Mouse (Mus musculus) mouse embryonic stem cell (cell line): ENCODE results near the gene Gm14685.
"Not testable (repeated sequence)": the region's sequence is repeated elsewhere in the genome, so short reads cannot be mapped to it uniquely, and the experiment has no call there.

Source experiments
- in situ Hi-C, 2 experiments: fragments of 300-500 bp; cut with MboI; formaldehyde crosslinking; loops; 1 replicate in 1 of 2; 3 replicates in 1 of 2; pipeline ENCODE4 v1.14.3; 2019 to 2020; ENCODE audit warnings: low sequenced_read_pairs in 2 of 2, low pct_unique_long_range_greater_than_20kb in 1 of 2, mixed read lengths in 1 of 2; ENCODE audit not compliant: unreplicated experiment in 1 of 2

The Gm14685 gene

GRCm38 (mm10) chrX:73116747-73117146 is at the start of gene Gm14685:
Gene Gm14685, plus strand, starts transcription at chrX:73117047.
- in situ Hi-C loops = not testable (repeated sequence)

GRCm38 (mm10) chrX:73082267-73083055 is 34.4 kb upstream of the Gm14685 start, which contains the start of gene Xlr4a:
Gene Xlr4a, minus strand, starts transcription at chrX:73082478.
- in situ Hi-C loops = not testable (repeated sequence)

GRCm38 (mm10) chrX:73096941-73097508 is 19.8 kb upstream of the Gm14685 start, which contains the start of gene Xlr3a:
Gene Xlr3a, minus strand, starts transcription at chrX:73097095.
- in situ Hi-C loops = not testable (repeated sequence)

GRCm38 (mm10) chrX:73122859-73123829 is 6.3 kb downstream of the Gm14685 start:
- in situ Hi-C loops = not testable (repeated sequence)

GRCm38 (mm10) chrX:73143218-73143618 is 26.4 kb downstream of the Gm14685 start:
- in situ Hi-C loops = not testable (repeated sequence)

- in situ Hi-C loops = not testable (repeated sequence)
Observed at GRCm38 (mm10) chrX:73148496-73148895, 31.6 kb downstream of the Gm14685 start, which contains the start of gene Xlr5b. Gene Xlr5b, plus strand, starts transcription at chrX:73148796.

- in situ Hi-C loops = not testable (repeated sequence)
Observed at GRCm38 (mm10) chrX:73149350-73149749, 32.5 kb downstream of the Gm14685 start, which contains the start of gene DXBay18. Gene DXBay18, minus strand, starts transcription at chrX:73149450.

- in situ Hi-C loops = not testable (repeated sequence)
Observed at GRCm38 (mm10) chrX:73176889-73177288, 60.0 kb downstream of the Gm14685 start, which contains the start of gene Spin2d. Gene Spin2d, minus strand, starts transcription at chrX:73176989.
